Mouse (Mus musculus): ENCODE measurements around the gene Nucb1.
"Not testable (repeated sequence)": the region's sequence is repeated elsewhere in the genome, so short reads cannot be mapped to it uniquely, and the experiment has no call there.

Gene Nucb1

GRCm38 (mm10) chr7:45535676-45536075 lies 25.5 kb upstream of the Nucb1 start:
- Histone ChIP-seq H3K36me3 (ENCODE audit: control insufficient read depth, insufficient read depth, low read length, poor library complexity, severe bottlenecking) (no peaks in the 10 kb centered on the region), H3K27me3 (ENCODE audit: control insufficient read depth, insufficient read depth, low read length, poor library complexity, severe bottlenecking) (no peaks in the 10 kb centered on the region)
- no peak for DNase-seq (ENCODE audit: low read depth, low spot score)

- Histone ChIP-seq H3K27me3 (ENCODE audit: control insufficient read depth, insufficient read depth, low read length, poor library complexity, severe bottlenecking) (no peaks in the 10 kb centered on the region; the same call in 1 of the 2 replicates), H3K36me3 (ENCODE audit: control insufficient read depth, insufficient read depth, low read length, poor library complexity, severe bottlenecking) (no peaks in the 10 kb centered on the region)
- DNase-seq (ENCODE audit: low read depth, low spot score) = no peak
Observed at GRCm38 (mm10) chr7:45530643-45531042, 20.4 kb upstream of the Nucb1 start.

- H3K27me3 ChIP-seq (ENCODE audit: control insufficient read depth, insufficient read depth, low read length, poor library complexity, severe bottlenecking) = no peaks in the 10 kb centered on the region; the same call in 1 of the 2 replicates
- DNase-seq (ENCODE audit: low read depth, low spot score) = peak; percentile 48
Observed at GRCm38 (mm10) chr7:45529461-45529860, 19.3 kb upstream of the Nucb1 start.

GRCm38 (mm10) chr7:45527169-45527568 lies 17.0 kb upstream of the Nucb1 start:
- not testable (repeated sequence) for H3K27me3 ChIP-seq (ENCODE audit: control insufficient read depth, insufficient read depth, low read length, poor library complexity, severe bottlenecking); H3K36me3 ChIP-seq (ENCODE audit: control insufficient read depth, insufficient read depth, low read length, poor library complexity, severe bottlenecking); DNase-seq (ENCODE audit: low read depth, low spot score)

More at GRCm38 (mm10) chr7:45529461-45529860, 19.3 kb upstream of the Nucb1 start:
- H3K36me3 ChIP-seq (ENCODE audit: control insufficient read depth, insufficient read depth, low read length, poor library complexity, severe bottlenecking) = no peaks in the 10 kb centered on the region

GRCm38 (mm10) chr7:45526474-45527120 lies 16.4 kb upstream of the Nucb1 start:
- H3K27me3 ChIP-seq (ENCODE audit: control insufficient read depth, insufficient read depth, low read length, poor library complexity, severe bottlenecking) = no peaks in the 10 kb centered on the region; the same call in 1 of the 2 replicates
- peak; percentile 73 for DNase-seq (ENCODE audit: low read depth, low spot score)
- no peaks in the 10 kb centered on the region for H3K36me3 ChIP-seq (ENCODE audit: control insufficient read depth, insufficient read depth, low read length, poor library complexity, severe bottlenecking)

GRCm38 (mm10) chr7:45525809-45526473 lies 15.7 kb upstream of the Nucb1 start, which contains the start of the genes Ppp1r15a and Plekha4:
TSS of gene Ppp1r15a (minus strand) at chr7:45526268.
TSS of gene Plekha4 (plus strand) at chr7:45526330.
- no peaks in the 10 kb centered on the region for H3K36me3 ChIP-seq (ENCODE audit: control insufficient read depth, insufficient read depth, low read length, poor library complexity, severe bottlenecking)
- no peaks in the 10 kb centered on the region; the same call in 1 of the 2 replicates for H3K27me3 ChIP-seq (ENCODE audit: control insufficient read depth, insufficient read depth, low read length, poor library complexity, severe bottlenecking)
- DNase-seq (ENCODE audit: low read depth, low spot score) = peak; percentile 98

- no peaks in the 10 kb centered on the region for H3K36me3 ChIP-seq (ENCODE audit: control insufficient read depth, insufficient read depth, low read length, poor library complexity, severe bottlenecking)
- H3K27me3 ChIP-seq (ENCODE audit: control insufficient read depth, insufficient read depth, low read length, poor library complexity, severe bottlenecking) = no peaks in the 10 kb centered on the region; the same call in 1 of the 2 replicates
- peak; percentile 64 for DNase-seq (ENCODE audit: low read depth, low spot score)
Observed at GRCm38 (mm10) chr7:45524841-45525621, 14.8 kb upstream of the Nucb1 start.

- peak; percentile 33 for DNase-seq (ENCODE audit: low read depth, low spot score)
- Histone ChIP-seq H3K36me3 (ENCODE audit: control insufficient read depth, insufficient read depth, low read length, poor library complexity, severe bottlenecking) (no peaks in the 10 kb centered on the region), H3K27me3 (ENCODE audit: control insufficient read depth, insufficient read depth, low read length, poor library complexity, severe bottlenecking) (no peaks in the 10 kb centered on the region; the same call in 1 of the 2 replicates)
Observed at GRCm38 (mm10) chr7:45523678-45524170, 13.5 kb upstream of the Nucb1 start.

- DNase-seq (ENCODE audit: low read depth, low spot score) = peak; percentile 35
- H3K27me3 ChIP-seq (ENCODE audit: control insufficient read depth, insufficient read depth, low read length, poor library complexity, severe bottlenecking) = no peaks in the 10 kb centered on the region; the same call in 1 of the 2 replicates
- H3K36me3 ChIP-seq (ENCODE audit: control insufficient read depth, insufficient read depth, low read length, poor library complexity, severe bottlenecking) = no peaks in the 10 kb centered on the region
Observed at GRCm38 (mm10) chr7:45522957-45523676, 12.9 kb upstream of the Nucb1 start.

- peak; percentile 27 for DNase-seq (ENCODE audit: low read depth, low spot score)
- Histone ChIP-seq H3K27me3 (ENCODE audit: control insufficient read depth, insufficient read depth, low read length, poor library complexity, severe bottlenecking) (no peaks in the 10 kb centered on the region; the same call in 1 of the 2 replicates), H3K36me3 (ENCODE audit: control insufficient read depth, insufficient read depth, low read length, poor library complexity, severe bottlenecking) (no peaks in the 10 kb centered on the region)
Observed at GRCm38 (mm10) chr7:45522194-45522752, 12.1 kb upstream of the Nucb1 start.

- H3K36me3 ChIP-seq (ENCODE audit: control insufficient read depth, insufficient read depth, low read length, poor library complexity, severe bottlenecking) = no peaks in the 10 kb centered on the region
- DNase-seq (ENCODE audit: low read depth, low spot score) = peak; percentile 96
Observed at GRCm38 (mm10) chr7:45521728-45522184, 11.6 kb upstream of the Nucb1 start.

GRCm38 (mm10) chr7:45520605-45521004 lies 10.4 kb upstream of the Nucb1 start:
- H3K27me3 ChIP-seq (ENCODE audit: control insufficient read depth, insufficient read depth, low read length, poor library complexity, severe bottlenecking) = no peaks in the 10 kb centered on the region
- no peak for DNase-seq (ENCODE audit: low read depth, low spot score)
- no peaks in the 10 kb centered on the region for H3K36me3 ChIP-seq (ENCODE audit: control insufficient read depth, insufficient read depth, low read length, poor library complexity, severe bottlenecking)

More at GRCm38 (mm10) chr7:45521728-45522184, 11.6 kb upstream of the Nucb1 start:
- H3K27me3 ChIP-seq (ENCODE audit: control insufficient read depth, insufficient read depth, low read length, poor library complexity, severe bottlenecking) = no peaks in the 10 kb centered on the region; the same call in 1 of the 2 replicates

GRCm38 (mm10) chr7:45519345-45520120 lies 9.3 kb upstream of the Nucb1 start:
- Histone ChIP-seq H3K36me3 (ENCODE audit: control insufficient read depth, insufficient read depth, low read length, poor library complexity, severe bottlenecking) (no peaks in the 10 kb centered on the region), H3K27me3 (ENCODE audit: control insufficient read depth, insufficient read depth, low read length, poor library complexity, severe bottlenecking) (no peaks in the 10 kb centered on the region)
- peak; percentile 24 for DNase-seq (ENCODE audit: low read depth, low spot score)

Measured in splenic B cell, adult 2 months (primary cell).